Mouse (Mus musculus) large intestine, adult 2 months (tissue): Measurements from ENCODE around the gene Kdm5c. TPM values are rescaled to one million over a fixed set of nuclear protein-coding genes. Genes with fewer than 3 reads are reported as not detected.
"Not testable (repeated sequence)": the region's sequence is repeated elsewhere in the genome, so short reads cannot be mapped to it uniquely, and the experiment has no call there.

ENCODE experiments used
- DNase-seq: peaks from one replicate; pipeline ENCODE4 v3.0.0-alpha.2; 2012; ENCODE audit warnings: low read depth, low spot score
- WGBS: fragments of 180-500 bp; shearing (Covaris S2); methylation state at CpG from one replicate; pipeline ENCODE4 v1.1.7; 2018; 5-methylcytosine and 5-hydroxymethylcytosine counted together
- polyA plus RNA-seq: library from polyadenylated mRNA; depleted of rRNA; stranded (reverse); fragments of >200 nt; gene quantifications from 2 replicates; pipeline ENCODE4 v1.2.3, GENCODE M21; 2012; rRNA removed

Gene Kdm5c
- polyA plus RNA-seq: 42.7 and 61.0 TPM in 2 replicates

DNA sequence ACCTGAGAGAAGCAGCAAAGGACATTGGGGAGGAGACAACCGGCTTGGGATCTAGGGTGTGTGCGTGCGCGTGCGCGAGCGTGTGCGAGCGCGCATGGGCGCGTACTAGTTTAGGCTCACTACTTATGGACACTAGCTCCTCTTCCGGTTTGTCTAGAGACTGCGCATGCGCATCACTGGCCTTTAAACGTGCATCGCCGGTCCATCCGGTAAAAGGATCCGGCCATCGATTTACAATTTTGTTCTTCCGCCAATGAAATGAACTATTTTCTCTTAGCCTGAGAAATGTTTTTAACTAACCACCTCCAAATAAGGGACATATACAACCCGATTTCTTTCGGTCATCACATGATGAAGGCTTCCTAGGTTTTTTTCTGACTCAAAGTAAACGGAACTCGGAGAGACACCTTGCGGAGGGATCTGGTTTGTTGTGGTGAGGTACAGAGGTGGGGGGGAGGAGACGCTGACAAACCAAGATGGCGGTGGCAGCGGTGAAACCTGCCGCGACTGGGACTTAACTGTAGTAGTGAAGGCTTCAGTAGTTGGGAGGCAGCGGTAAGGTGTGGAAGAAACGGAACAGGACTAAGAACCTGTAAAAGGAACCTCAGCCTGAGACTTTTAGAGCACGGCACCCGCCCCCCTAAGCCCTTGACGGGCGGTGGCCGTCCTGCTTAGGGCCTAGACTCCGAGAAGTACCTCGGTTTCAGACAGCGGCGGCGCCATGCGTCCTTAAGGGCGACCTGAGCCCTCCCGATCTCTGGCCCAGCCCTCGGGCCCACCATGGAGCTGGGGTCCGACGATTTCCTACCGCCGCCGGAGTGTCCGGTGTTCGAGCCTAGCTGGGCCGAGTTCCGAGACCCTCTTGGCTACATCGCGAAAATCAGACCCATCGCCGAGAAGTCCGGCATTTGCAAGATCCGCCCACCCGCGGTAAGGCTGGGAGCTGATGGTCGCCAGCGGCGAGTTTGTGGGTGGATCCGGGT is at the start of gene Kdm5c:
TSS of gene Kdm5c (plus strand) at position 240 of the 983 bp plus-strand sequence.
- WGBS: under 1% methylated on average over 69 of the region's 69 CpGs
- DNase-seq: peak; percentile 66

DNA sequence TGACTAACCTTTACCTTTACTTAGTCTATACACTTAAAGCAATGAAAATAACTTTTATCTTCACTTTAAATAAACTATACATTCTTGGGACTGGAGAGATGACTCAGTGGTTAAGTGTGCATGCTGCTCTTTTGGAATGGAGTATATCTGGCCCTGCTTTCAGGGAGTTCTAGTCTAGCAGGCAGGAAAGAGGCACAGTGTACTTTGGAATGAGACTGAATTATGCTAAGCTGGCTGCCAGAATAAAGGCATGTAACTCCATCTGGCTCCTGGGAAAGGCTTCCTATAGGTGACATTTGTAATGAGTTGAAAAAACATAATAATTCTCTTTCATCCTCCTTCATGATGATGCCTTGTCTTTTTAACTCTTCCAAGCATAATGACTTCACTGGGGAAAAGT is 45.7 kb upstream of the Kdm5c start:
- no peak for DNase-seq

DNA sequence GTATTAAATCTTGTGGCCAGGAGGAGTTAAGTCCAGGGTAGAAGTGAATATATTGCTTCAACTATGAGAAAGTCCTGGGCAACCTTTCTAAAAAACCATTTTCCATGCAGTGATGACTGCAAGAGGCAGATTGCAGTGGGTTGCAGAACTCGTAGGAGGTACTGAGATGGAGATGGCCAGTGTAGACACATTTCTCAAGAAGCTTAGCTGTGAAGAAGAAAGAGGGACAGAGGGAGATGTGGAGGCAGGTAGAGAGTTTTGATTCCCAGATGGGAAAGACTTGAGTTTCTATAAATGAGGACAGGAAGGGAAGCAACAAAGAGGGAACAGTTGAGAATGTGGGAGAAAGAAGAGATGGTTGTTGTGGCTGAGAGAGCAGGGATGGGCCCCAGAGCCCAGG is 41.6 kb upstream of the Kdm5c start:
- WGBS: 83% methylated on average over 1 of the region's 1 CpGs
- no peak for DNase-seq

DNA sequence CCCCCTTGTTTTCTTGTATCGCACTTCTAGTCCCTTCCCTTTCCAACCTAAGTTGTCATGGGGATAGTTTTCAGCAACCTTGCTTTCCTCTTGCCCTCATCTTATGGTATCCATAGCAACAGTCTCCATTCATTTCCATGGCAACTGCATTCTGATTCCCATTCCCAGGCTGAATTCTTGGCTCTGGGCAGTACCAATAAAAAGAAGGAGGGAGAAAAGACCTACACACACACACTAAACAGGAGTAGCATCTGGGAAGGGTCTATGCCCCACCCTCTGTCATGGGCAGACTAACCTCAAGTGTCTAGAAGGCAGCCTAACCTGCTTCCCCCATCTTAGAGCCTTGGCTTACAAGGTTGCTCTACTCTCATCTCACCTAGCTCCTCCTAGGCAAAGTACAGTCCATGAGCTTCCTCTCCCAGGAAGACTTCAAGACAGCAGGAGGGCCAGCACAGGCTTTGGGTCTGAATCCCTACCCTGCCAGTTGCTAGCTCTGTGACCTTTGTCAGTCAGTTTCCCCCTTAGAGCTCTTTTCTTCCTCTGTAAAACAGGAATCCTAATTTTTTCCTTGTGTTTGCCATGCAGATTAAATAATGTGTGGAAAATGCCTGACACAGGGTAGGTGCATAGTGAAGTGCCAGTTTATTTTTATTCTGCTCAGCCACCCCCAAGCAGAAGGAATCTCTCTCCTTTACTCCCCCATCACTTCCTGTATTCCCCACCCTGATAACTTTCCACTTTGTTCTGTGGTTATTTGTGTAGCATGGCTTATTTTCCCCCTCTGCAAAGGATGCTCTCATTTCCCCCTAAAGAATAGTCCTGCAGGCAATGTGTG is 34.8 kb upstream of the Kdm5c start:
- 84% methylated on average over 1 of the region's 1 CpGs for WGBS
- DNase-seq: no peak

DNA sequence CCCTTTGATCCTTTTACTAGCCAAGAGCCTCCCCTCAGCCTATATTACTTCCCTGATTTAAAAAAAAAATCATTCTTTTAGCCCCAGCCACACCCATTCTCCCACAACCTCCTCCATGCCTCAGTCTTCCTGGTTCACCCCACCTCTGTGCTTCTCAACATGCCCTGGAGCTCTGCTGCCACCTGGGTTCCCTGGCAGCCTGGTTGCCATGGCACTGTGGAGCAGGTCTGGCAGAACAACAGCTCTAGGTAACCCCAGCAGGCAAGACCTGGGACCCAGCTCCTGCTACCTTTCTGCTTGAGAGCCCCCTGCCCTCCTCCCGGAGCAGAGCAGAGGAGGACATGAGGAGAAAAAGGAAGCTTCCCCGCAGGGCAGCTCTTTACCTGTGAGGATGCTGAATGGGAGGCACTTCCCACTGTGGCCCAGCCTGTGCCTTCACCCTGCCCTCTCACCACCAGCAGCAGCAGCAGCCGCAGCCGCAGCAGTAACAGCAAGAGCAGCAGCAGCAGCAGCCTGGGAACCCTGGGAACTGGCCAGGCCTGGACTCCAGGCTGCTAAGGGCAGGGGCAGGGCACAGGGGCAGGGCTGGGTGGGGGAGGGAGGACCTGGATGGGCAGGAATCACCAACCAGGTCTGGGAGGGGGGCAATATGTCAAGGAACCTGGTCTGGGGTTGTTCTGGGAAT is 30.9 kb upstream of the Kdm5c start:
- WGBS: 30% methylated on average over 4 of the region's 4 CpGs
- DNase-seq: no peak

DNA sequence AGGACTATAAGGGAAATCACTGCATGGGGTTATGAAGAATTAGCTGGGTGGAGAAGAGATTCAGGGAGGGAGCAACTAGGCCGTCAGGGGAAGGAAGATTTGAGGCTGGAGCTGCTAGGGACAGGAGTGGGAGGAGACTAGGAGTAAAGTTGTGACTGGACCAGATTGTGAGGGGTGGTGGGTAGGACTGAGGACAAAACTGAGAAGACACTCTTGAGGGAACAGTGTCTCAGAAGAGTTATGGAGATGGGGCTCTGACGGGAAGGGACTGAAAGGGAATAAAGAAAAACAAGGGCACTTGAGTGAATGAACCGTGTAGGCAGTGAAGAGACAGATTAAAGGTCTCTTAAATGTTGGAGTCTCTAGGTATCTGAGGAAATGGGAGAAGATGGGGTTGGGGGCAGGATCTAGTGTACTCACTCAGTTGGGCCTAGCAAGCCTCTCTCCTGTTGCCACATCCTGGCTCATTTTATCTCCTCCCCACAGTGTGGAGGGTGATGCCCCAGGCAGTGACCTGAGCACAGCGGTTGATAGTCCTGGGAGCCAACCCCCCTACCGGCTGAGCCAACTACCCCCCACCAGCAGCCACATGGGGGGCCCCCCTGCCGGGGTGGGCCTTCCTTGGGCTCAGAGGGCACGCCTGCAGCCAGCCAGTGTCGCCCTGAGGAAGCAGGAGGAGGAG is 30.3 kb upstream of the Kdm5c start:
- 57% methylated on average over 8 of the region's 8 CpGs for WGBS
- no peak for DNase-seq

DNA sequence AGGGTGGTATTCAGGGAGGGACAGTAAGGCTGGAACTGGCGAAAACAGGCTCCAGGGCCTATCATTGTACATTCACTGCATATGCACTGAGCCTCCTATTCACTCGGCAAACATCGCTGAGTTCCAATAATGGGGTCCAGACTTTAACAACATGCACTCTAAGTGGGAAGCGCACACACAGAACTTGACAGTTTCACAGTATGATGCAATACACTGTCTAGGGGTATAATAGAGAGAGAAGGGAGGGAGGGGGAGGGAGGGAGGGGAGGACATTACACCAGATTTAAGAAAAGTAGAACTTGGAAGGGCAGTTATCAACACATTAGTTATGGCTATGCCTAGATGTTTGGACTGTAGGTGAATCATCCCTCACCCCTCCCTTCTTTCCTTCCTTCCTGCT is 29.6 kb upstream of the Kdm5c start:
- no peak for DNase-seq
- WGBS: 75% methylated on average over 4 of the region's 4 CpGs

DNA sequence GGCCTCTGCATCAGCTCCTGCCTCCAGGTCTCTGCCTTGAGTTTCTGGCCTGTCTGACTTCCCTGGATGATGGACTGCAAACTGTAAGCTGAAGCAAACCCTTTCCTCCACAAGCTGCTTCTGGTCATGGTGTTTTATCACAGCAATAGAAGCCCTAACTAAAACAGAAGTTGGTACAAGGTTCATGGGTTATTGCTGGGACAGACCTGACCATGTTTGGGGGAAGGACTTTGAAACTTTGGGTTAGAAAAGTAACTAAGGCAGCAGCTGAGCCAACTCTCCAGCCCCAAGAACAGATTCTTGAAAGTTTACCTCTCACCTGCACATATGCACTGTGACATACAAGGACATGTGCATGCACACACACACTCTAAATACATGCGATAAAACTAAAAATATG is 27.3 kb upstream of the Kdm5c start:
- WGBS: 69% methylated on average over 1 of the region's 1 CpGs
- peak; percentile 14 for DNase-seq

DNA sequence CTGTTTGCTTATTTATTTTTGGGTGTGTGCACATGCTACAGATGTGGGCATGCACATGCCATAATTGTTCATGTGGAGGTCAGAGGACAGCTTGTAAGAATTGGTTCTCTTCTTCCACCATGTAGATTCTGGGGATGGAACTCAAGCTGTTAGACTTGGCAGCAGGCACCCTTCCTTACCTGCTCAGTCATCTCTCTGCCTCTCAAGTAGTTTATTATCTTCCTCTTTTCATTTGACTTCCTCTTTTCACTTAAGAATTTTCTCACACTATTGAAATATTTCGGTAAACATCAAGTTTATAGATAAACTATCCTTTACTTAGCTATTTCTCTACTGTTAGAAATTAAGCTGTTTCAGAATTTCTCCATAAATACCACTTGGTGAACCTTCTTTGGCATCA is 18.1 kb upstream of the Kdm5c start:
- 75% methylated on average over 1 of the region's 1 CpGs for WGBS
- DNase-seq: no peak

DNA sequence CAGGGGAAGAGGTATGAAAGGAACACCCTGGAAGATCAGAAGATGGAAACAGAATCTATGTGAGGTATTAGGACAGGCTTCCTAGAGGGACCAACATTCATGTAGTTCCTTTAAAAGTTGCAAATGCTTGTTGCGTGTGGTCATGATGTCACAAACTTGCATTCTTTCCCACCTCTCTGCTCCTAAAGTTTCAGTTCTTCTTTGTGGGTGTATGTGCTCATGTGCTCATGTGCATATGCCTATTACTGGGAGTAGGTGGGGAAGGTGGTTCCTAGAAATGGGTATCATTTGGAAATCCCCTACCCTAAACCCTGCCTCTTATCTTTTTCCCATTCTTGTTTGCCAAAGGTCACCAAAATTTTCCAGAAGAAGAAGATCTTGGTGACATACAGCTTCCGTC is 14.3 kb upstream of the Kdm5c start:
- DNase-seq: no peak
- WGBS: 92% methylated on average over 2 of the region's 2 CpGs

DNA sequence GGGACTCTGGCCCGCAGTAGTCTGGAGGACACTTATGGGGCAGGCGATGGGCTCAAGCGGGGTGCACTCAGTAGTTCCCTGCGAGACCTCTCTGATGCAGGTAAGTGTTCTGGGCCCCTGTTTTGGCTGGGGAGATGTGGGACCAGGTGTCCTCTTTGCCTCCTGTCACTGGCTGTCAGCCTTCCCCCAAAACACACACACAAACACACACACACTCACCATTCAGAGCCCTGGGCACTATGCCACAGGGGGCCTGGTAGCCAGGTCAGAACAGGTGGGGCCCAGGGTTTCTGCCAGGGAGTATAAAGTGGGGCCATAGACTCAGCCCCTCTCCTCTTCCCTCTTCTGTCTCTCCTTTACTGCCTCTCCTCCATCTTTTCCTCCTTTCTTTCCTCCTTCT is 11.1 kb upstream of the Kdm5c start:
- WGBS: 82% methylated on average over 4 of the region's 4 CpGs
- no peak for DNase-seq

DNA sequence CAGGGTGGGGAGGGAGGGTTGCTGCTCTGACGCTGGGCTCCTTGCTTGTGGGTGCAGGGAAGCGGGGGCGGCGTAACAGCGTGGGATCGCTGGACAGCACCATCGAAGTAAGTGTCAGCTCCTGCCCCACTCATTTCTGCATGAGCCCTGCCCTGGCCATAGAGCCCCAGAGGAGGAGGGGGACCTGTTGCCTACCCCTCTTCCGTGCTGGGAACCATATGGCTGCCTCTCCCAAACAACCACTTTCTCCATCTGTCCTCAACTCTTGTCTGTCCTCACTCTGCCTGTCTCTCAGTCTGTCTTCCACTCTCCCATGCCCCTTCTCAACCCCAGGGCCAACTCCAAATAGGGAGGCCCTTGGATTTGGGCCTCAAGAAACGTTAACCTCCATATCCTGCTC is 10.6 kb upstream of the Kdm5c start:
- no peak for DNase-seq
- WGBS: 63% methylated on average over 9 of the region's 9 CpGs

DNA sequence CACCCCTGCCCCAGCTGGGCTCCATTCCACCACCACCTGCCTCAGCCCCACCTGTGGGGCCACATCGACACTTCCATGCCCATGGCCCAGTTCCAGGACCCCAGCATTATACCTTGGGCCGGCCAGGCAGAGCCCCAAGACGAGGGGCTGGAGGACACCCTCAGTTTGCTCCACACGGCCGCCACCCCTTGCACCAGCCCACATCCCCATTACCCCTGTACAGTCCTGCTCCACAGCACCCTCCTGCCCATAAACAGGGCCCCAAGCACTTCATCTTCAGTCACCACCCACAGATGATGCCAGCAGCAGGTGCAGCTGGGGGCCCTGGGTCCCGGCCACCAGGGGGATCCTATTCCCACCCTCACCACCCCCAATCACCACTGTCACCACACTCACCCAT is 9.5 kb upstream of the Kdm5c start:
- 87% methylated on average over 6 of the region's 6 CpGs for WGBS

DNA sequence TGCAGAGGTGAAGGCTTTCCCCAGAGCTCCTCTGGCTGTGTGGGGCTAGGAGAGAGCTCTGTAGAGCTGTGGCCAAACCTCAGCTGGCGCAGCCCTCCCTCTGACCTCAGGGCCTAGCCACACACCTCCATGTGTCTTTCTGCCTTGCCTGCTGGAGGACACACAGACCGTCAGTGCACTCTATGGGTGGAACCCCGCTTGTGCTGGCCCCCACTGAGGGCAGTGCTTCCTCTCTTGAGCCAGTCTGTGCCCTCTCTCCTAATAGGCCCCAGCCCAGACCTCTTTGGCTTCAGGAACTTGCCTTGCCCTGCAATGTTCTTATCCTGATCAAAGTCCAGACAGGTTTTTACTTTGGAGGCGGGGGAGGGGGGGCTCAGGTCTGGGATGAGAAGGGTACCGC is 8.5 kb upstream of the Kdm5c start:
- DNase-seq: no peak
- 52% methylated on average over 5 of the region's 5 CpGs for WGBS

More for the DNA sequence above, 9.5 kb upstream of the Kdm5c start:
- no peak for DNase-seq

DNA sequence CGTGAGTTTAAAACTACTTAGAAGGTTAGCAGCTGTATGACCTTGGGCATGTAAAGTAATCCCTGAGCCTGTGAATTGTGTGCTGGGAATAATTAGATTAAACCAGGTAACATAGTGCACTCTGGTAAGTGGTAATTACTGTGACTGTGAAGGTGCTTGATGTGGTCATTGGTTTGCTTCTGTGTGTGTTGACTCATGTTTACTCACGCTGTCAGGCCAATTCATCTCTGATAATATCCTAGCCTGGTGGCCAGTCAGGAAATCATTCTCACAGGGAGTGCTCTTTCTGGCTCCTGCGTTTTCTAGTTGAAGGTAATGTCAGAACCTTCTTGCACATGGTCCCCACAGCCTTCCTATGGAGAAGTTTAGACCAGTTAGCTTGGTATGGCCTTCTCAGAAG is 1.3 kb downstream of the Kdm5c start:
- 5% methylated on average over 3 of the region's 3 CpGs for WGBS
- no peak for DNase-seq

DNA sequence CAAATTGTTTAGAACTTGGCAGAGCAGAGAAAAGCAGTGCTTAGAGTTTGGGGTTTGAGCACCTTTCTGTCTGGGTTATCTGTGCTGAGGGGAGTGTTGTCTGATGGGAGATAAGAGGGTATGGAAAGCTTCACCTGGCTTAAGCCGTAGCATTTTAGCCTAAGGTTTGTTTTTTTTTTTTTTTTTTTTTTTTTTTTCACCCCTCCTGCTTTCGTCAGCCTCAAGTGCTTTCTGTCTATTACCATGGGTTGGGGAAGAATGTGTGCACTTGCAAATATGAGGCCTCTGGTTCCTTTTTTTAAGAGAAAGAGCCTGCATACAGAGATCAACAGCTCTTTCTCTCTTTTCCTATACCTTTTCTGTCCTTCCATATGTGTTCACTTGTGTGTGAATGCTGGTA is 2.9 kb downstream of the Kdm5c start:
- 66% methylated on average over 2 of the region's 2 CpGs for WGBS
- no peak for DNase-seq

DNA sequence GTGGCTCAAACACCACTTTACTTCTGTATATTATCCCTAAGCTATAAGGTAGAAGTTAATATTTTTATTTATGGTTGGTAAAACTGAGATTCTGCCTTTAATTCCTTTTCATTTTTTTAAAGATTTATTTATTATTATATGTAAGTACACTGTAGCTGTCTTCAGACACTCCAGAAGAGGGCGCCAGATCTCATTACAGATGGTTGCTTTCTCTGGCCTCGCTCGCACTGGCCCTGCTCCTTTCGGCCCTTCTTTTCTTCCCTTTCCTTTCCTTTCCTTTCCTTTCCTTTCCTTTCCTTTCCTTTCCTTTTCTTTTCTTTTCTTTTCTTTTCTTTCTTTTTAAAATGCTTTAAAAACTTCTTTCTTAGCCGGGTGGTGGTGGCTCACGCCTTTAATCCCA is 10.3 kb downstream of the Kdm5c start:
- 83% methylated on average over 6 of the region's 6 CpGs for WGBS
- DNase-seq: not testable (repeated sequence)

DNA sequence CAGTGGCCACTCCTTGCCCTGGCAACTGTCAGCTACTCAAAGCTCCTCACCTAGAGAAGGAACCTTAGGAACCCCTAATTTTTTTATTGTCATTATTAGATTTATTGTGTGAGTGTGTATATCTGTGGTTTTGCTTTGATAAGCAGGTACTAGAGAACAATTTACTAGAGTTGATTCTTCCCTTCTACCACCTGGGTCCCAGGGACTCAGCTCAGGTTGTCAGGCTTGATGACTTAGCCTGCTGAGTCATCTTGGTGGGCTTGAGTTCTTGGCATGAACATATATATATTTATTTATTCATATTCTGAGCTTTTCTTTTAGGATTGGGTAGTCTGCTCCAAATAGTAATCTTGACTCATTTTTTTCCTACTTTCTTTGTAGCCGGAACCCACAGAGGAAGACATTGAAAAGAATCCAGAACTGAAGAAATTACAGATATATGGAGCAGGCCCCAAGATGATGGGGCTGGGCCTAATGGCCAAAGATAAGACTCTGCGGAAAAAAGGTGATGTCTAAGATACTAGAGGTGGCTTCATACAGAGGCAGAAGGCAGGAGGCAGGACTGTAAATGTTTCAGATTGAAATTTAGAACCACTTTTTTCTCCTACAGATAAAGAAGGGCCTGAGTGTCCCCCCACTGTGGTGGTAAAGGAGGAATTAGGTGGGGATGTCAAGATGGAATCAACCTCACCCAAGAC is 11.8 kb downstream of the Kdm5c start:
- DNase-seq: no peak
- 95% methylated on average over 2 of the region's 2 CpGs for WGBS

DNA sequence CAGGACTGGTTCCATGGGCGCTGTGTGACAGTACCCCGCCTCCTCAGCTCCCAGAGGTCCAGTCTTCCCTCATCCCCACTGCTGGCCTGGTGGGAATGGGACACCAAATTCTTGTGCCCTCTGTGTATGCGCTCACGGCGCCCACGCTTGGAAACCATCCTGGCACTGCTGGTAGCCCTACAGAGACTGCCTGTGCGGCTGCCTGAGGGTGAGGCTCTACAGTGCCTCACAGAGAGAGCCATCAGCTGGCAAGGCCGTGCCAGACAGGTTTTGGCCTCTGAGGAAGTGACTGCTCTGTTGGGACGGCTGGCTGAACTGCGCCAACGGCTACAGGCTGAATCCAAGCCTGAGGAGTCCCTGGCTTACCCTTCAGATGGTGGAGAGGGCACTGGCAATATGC is 38.4 kb downstream of the Kdm5c start:
- 94% methylated on average over 11 of the region's 11 CpGs for WGBS
- no peak for DNase-seq
